Mouse (Mus musculus) CH12F3 (cell line): ENCODE data around the gene Ugt2a3.
"Not testable (repeated sequence)": the region's sequence is repeated elsewhere in the genome, so short reads cannot be mapped to it uniquely, and the experiment has no call there.

ENCODE experiments used
- in situ Hi-C: fragments of 300-500 bp; cut with MboI; formaldehyde crosslinking; loops from 2 replicates; pipeline ENCODE4 v1.14.3; 2020; ENCODE audit warnings: low sequenced_read_pairs

Ugt2a3 gene

DNA sequence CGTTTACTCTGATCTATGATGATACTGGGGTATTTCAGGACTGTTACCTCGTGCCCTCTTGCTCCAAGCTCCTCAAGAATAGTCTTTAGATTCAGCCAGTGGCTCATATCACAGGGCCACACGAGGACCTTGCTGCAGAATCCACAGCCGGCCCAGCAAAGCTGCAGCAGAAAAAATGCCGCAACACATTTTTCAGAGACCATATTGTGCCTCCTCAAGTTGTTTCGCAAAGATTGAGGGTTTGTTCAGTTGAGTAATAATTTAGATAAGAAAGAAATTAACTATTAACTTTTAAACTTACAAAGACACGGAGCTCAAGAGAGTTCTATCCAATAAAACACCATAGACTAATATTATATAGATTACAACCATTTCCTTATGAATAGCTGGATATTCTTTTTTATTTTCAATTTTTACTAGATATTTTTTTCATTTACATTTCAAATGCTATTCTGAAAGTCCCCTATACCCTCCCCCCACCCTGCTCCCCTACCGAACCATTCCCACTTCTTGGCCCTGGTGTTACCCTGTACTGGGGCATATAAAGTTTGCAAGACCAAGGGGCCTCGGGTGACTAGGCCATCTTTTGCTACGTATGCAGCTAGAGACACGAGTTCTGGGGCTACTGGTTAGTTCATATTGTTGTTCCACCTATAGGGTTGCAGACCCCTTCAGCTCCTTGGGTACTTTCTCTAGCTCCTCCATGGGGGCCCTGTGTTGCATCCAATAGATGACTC, at the start of gene Ugt2a3:
TSS of gene Ugt2a3 (minus strand) at position 235 of the 737 bp plus-strand sequence.
- in situ Hi-C loops, result no loop called here

DNA sequence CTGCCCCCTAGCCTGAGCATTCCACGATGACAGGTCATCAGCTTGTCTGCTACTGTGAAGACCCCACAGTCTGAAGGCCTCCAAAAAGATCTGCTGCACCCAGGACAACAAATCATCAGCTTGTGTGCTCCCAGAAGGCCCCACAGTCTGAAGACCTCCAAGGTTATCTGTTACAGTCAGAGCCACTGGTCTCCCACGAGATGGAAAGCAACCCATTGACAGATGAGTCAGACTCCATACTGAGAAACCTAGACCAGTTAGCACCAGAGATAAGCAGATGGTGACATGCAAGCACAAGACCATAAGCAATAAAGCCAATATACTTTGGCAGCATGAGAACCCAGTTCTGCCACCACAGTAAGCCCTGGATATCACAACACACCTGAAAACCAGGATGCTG, 43.2 kb upstream of the Ugt2a3 start:
- in situ Hi-C loops, result no loop called here

DNA sequence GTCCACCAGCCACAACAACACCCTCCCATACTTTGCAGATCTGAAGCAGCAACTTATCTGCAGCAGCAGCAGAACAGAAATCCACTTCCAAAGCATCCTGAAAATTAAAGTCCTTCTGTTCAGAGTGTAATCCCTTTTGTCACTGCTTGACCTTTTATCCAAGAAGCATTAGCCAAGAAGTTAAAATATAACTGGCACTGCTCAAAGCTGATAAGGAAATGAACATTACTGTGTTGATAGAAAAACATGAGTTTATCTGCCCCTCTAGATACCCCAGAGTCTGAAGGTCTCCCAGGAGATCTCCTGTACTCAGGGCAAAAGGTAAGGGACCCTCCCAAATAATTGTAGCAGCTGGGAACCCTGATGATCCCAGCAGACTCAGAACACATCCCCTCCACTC, 42.8 kb upstream of the Ugt2a3 start:
- in situ Hi-C loops, result no loop called here

DNA sequence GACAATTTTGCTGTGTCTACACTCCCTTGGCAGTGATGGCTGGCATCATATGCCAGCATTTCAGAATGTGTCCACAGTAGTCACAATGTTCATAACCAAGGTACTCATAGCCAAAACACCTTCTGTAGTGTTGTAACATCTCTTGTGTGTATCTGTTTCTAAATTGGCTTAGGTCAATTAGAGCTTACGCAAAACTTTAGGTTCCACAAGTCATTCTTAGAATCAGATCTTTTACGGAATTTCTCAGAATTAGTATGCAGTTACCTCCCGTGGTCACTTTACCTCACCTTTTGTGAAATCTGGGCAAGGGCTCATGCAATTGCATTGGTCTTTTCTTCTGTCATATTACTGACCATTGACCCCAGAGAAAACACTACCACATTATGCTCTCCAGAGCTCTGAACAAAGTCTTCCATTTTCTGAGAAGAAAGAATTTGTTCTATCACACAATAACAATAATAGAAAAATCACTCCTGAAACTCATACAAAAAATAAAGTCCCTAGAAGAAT, 38.9 kb upstream of the Ugt2a3 start:
- in situ Hi-C loops, result no loop called here

DNA sequence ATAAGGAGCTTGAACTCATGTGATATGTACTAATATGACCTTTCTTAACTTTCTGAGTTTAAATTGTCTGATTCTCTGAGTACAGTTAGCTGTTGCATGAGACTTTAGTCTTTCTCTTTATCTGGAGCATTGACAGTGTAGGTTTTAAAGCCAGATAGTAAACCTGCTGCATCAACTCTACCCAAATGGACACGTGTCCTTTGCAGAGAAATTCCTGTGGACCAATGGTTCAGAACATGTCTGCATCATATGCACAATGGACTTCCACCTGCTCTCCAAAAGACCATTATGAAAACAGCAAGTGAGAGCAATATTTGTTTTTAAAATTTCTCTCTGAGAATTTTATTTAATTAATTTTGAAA, 36.5 kb upstream of the Ugt2a3 start:
- in situ Hi-C loops, result no loop called here

DNA sequence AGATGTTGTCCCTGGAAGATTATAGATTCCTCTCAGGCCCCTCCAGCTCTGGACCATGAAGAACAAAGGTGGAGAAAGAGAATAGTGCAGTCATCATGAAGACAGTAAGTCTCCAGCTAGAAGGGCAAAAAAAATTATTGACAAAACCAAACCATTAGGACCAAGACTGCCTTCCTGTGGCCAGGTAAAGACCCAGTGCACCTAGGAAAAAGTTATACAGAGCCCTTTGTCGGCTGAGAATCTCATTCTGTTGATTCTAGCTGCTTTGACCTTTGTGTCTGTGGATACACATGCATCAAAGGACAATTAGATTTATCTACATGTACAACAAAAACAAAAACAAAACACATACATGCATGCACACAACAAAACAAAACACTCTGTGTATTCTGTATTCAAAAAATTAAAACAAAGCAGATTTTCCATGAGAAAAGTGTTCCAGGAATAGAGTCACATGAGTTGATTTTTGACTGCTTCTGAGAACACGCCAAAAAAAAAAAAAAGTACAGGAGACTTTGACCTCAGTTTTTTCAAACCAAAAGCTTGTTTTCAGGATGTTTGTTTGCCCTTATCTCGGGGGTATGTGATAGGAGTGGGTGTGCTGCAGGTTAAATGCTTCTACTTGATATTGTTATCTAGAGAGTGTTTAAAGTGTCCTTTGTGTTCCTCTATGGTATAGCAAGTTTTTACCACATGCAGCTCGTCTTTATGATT, 36.0 kb upstream of the Ugt2a3 start:
- in situ Hi-C loops, result not testable (repeated sequence)

DNA sequence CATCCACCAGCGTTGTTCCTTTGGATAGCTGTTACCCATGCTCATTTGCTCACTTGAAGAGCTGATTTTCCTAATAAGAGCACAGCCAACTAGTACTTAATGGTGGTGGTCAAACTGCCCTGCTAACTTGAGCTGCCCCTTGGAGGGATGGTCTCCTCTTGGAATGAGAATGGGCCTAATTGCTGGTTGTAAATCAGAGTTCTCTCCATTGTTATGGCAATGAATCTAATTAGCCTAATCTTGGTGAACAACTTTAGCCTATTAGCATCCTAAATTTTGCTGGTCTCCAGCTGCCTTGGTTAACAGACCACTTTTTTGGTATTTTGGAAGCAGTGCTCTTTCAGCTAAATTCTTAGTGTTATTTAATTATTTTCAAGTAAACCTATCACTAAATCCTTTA, 13.4 kb upstream of the Ugt2a3 start:
- in situ Hi-C loops, result no loop called here

DNA sequence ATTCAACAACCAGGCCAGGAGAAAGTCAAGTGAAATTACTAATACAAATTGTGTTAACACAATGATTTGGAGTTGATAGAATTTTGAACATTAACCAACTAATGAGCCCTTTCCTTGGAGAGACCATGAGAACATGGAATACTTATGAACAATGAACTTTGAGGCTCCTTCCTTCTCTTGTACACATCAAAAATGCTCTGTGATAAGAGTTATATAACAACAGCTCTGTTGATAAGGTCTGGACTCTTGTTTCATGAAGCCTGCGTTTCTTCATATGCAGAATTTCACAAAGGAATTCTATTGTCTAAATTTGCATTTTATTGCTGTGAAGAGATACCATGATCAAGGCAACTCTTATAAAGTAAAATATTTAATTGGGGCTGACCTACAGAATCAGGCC, 12.2 kb upstream of the Ugt2a3 start:
- in situ Hi-C loops, result not testable (repeated sequence)

DNA sequence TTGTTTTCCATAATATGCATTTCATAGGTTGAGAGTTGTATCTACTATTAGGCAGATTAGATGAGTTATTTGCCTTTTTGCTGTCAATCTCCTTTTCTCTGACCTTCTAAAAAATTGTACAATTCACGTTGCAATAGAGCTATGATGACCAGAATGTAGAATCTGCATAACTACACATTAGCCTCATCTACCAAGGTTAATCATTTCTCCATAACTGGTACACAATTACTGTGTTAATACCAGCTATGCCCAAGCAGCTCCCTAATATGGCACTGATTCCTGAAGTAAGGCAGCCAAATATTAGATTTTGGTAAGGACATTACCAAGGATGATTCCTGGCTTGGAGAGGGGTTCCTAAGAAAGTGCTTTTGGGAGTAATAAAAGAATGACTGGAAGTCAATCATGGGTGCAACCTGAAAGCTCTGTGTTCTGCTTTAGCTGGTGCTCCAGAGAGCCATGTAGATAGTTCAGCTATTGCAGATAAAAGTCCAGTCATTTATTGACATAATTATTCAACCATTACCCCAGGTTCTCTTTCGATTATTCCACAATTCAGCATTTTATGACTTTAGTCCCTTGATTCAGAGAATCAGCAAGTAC, 10.6 kb upstream of the Ugt2a3 start:
- in situ Hi-C loops, result not testable (repeated sequence)

DNA sequence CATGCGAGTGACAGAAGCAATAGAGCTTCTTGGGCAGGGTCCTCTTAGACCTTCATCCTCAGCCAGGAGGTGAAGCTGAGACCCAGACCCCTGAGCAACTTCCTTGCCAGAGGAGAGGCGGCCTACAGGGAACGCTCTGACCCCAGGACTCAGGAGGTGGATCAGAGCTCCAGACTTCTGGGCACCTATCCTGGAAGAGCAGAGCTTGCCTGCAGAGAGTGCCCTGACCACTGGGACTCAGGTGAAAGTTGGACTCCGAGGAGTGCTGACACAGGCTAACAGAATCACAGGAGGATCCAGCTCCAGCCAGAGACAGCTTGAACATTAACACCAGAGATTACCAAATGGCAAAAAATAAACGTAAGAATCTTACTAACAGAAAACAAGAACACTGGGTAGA, 3.5 kb upstream of the Ugt2a3 start:
- in situ Hi-C loops, result no loop called here

DNA sequence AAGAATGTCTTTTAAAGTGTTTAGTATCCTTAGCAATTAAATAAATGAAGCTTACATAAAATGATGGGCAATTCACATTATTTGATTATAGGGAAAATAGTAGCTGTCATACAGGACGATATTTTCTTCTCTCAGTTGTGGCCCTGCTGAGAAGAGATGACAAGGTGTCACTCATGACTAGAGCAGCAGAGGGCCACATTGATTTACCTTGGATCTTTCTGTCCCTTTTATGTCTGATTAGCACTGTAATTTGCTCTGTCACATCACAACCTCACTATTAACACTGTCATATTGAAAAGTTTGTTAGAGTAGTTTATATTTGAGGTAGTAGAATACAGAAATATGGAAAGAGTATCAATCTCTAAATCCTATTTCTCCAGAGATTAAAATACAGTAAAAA, 1.8 kb downstream of the Ugt2a3 start:
- in situ Hi-C loops, result no loop called here

DNA sequence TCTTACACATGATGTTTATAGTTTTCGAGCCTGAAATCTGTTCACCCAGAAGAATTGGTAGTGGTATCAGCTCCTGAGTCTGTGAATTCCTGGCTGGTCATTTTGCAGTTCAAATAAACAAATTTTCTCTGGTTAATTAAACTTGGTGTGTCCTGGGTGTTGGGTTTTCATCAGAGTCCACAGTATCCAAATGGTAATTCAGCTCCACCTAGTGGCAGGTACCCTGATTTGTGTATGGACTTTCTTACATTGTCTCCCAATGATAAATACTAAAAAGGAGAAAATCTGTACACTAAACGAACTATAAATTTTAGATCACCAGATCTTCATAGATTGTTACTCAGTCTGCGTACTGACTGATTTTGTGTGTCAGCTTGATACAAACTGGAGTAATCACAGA, 3.4 kb downstream of the Ugt2a3 start:
- in situ Hi-C loops, result no loop called here

DNA sequence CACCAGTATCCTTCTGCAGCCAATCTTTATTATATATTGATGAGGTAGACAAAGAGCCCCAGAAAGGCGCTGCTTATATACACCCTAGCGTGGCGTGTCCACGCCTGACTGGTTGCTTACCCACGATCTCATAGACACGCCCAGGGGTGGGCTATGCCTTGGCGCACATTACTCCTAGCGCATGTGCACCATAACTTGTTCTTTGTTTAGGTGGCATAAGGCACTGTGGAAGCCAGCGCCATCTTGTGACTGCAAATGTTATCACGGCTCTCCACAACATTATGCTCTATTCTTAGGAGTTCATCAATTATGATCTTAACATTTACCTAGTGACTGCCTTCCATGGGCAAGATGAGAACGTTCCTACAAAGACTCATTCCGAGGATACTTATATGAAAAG, 25.6 kb downstream of the Ugt2a3 start:
- in situ Hi-C loops, result no loop called here

DNA sequence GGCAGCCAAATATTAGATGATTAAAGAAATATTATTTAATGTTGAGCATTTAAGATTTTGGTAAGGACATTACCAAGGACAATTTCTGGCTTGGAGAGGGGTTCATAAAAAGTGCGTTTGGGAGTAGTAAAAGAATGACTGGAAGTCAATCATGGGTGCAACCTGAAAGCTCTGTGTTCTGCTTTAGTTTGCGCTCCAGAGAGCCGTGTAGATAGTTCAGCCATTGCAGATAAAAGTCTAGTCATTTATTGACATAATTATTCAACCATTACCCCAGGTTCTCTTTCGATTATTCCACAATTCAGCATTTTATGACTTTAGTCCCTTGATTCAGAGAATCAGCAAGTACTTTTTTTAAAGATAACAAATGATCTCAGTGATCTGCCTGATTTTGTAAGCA, 50.8 kb downstream of the Ugt2a3 start:
- in situ Hi-C loops, result not testable (repeated sequence)

DNA sequence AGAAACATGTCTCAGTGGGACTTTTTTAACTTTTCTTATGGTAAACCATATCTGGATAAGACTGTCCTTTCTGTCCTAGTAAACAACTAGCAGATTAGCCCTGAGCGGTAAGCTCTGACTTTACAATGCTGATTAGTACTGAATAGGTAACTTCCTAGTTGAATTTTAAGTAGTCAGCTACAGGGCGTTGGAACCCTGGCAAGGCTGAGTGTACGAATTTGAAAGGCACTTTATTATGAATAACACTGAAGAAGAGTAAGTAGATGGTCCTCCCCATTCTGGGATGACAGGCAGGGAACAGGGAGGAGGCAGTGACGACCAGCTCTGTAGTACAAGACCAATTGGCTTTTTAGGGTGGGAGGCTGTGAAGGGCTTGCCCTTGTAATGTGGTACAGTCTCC, 61.0 kb downstream of the Ugt2a3 start:
- in situ Hi-C loops, result not testable (repeated sequence)

DNA sequence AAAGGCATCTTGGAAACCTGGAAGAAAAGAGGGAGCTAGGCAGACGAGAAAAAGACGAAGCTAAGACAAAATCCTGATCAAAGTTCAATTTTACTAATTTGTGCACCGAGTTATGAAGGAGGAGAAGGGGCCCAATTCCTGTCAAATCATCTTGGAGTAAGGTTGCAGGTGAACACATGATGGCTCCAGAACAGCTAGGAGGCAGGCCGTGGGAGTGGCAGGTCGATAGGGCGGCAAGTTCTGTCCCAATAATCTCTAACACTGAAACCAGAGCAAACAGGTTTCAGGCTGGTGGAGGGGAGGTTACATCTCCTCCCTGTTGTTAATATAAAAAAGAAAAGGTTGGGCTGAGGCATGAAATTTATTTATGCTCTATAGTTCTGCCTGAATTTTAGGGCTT, 61.4 kb downstream of the Ugt2a3 start:
- in situ Hi-C loops, result no loop called here
